Mouse (Mus musculus): Measurements from ENCODE around the gene Tmem59l. TPM values are rescaled to one million over a fixed set of nuclear protein-coding genes. Genes with fewer than 3 reads are reported as not detected.

Tmem59l gene
- polyA plus RNA-seq (2012), result not detected in 2 replicates

DNA sequence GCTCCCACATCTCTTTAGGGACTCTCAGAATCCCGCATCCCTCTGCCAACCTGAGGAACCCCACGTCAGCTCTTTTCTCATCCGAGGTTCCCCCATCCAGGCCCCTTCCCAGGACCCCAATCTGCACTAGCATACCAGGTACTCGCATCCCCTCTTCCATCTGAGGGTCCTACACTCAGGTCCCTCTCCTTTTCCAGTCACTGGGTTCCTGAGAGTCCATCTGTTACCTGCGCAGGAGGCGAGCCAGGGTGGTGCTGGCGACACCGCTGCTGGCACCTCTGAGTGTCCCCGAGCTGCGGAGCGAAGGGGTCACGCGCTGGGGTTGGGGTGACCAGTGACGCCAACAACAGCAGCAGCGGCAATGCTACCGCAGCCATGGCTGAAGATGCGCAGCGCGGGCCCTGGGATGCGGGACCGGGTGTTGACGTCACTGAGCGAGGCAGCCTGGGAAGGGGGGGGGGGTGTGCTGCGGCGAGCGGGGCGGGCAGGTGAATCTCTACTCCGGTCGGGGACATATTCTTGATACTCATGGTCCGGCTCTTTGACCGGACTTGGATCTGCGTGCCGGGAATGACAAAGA lies at the start of gene Tmem59l:
Gene Tmem59l (minus strand): TSS at position 418 of the 580 bp plus-strand sequence.
- no peak for TF ChIP-seq GATA1 (IDR thresholded peaks at IDR 0.05; ENCODE audit: low read length)

- TF ChIP-seq GATA1 (IDR thresholded peaks at IDR 0.05; ENCODE audit: low read length), result no peak
Measured at GRCm38 (mm10) chr8:70535701-70536100, 48.5 kb upstream of the Tmem59l start.

DNA sequence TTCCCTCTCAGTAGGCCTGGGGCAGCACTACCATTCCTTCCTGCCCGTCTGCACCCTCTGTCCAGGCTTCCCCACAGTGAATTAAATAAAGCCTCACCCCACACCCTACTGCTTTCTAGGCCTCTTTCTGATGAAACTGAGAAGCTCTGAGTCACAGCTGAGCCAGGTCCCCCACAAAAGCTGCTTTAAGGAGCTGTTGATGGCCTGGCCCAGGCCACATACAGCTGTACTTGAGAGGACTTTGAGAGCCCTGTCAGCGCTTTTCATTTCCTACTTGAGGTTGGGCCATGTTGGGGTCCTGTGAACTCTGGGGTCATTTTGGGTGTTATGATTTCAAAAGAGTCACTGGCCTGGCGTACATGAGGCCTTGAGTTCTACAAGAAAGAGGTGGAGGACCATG lies 48.1 kb upstream of the Tmem59l start:
- TF ChIP-seq GATA1 (IDR thresholded peaks at IDR 0.05; ENCODE audit: low read length), result no peak

- no peak for TF ChIP-seq GATA1 (IDR thresholded peaks at IDR 0.05; ENCODE audit: low read length)
Measured at GRCm38 (mm10) chr8:70534281-70534680, 47.1 kb upstream of the Tmem59l start.

- no peak for TF ChIP-seq GATA1 (IDR thresholded peaks at IDR 0.05; ENCODE audit: low read length)
Measured at GRCm38 (mm10) chr8:70530314-70530713, 43.2 kb upstream of the Tmem59l start.

- TF ChIP-seq GATA1 (IDR thresholded peaks at IDR 0.05; ENCODE audit: low read length), result no peak
Measured at GRCm38 (mm10) chr8:70529741-70530161, 42.6 kb upstream of the Tmem59l start.

- no peak for TF ChIP-seq GATA1 (IDR thresholded peaks at IDR 0.05; ENCODE audit: low read length)
Measured at GRCm38 (mm10) chr8:70529299-70529698, 42.1 kb upstream of the Tmem59l start.

DNA sequence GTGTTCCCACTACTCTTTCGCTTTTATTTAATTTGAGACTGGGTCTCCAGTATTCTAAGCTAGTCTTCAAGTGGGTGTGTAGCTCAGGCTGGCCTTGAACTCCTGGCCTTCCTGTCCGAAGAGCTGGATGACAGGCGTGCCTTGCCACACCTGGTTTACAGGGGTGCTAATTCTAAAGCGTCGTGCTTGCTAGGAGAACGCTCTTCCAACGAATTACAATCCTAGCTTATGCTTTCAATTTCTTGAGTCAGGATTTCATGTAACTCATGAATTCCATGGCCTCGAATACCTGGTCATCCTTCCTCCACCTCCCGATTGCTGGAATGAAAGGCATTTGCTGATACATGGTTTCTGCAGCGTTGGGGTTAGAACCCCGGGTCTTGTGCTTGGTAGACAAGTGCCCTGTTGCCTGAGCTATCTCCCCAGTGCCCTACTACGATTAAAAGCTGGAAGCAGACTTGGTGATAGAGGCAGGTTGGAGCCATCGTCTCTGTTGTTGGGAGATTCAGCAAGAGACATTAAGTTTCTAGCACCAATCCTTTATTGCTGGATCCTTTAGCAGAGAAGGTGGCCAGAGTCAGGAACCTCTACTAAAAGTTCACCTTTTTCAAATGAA lies 41.1 kb upstream of the Tmem59l start:
- no peak for TF ChIP-seq GATA1 (IDR thresholded peaks at IDR 0.05; ENCODE audit: low read length)

DNA sequence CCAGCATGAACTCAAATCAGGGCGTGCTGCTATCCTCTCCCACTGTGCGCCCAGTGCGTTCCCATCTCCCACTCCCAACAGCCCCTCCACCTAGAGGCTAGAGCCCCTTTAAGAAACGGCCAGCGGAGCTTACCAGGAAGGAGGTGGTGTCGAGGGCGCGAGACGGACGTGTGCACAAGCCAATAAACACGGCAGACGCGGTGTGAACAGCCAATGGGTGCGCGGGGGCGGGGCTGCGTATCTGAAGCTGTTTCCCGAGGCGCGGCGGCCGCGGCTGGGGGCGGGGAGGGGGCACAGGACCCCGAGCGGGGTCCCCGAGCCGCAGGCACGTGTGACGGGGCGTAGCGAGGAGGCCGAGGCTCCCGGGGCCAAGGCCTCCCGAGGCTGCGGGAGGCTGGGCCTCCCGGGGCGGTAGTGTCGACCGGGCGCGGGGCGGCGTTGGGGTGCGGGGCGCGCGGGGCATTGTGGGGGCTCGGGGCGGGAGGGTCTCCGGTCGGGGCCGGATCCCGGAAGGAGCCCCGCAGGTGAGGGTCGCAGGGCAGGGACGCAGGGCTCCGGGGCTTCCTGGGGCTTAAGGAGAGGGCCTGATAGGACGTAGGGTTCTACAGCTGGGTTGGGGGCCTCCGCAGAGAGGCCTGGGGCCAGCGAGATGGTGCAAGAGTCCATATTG lies 40.5 kb upstream of the Tmem59l start, which contains the start of the genes Fkbp8 and Kxd1:
Gene Fkbp8 (plus strand): TSS at position 213 of the 670 bp plus-strand sequence.
Gene Kxd1 (minus strand): TSS at position 445 of the 670 bp plus-strand sequence.
- TF ChIP-seq GATA1 (IDR thresholded peaks at IDR 0.05; ENCODE audit: low read length), result no peak

DNA sequence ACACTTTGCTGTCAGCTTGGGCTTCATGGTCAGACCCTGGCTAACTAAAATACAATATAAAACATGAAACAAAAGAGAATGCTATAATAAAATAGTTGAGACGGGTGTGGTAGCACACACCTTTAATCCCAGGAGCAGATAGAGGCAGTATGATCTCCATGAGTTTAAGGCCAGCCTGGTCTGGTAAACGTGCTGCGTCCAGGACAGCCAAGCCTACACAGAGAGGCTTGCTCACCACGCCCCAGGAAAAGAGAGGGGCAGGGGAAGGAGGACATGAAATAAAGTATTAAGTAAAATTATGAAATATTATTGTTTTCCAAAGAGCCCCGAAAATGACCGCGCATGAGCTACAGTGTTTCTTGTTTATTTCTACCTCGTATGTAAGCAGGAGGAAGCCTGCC lies 40.0 kb upstream of the Tmem59l start:
- no peak for TF ChIP-seq GATA1 (IDR thresholded peaks at IDR 0.05; ENCODE audit: low read length)

DNA sequence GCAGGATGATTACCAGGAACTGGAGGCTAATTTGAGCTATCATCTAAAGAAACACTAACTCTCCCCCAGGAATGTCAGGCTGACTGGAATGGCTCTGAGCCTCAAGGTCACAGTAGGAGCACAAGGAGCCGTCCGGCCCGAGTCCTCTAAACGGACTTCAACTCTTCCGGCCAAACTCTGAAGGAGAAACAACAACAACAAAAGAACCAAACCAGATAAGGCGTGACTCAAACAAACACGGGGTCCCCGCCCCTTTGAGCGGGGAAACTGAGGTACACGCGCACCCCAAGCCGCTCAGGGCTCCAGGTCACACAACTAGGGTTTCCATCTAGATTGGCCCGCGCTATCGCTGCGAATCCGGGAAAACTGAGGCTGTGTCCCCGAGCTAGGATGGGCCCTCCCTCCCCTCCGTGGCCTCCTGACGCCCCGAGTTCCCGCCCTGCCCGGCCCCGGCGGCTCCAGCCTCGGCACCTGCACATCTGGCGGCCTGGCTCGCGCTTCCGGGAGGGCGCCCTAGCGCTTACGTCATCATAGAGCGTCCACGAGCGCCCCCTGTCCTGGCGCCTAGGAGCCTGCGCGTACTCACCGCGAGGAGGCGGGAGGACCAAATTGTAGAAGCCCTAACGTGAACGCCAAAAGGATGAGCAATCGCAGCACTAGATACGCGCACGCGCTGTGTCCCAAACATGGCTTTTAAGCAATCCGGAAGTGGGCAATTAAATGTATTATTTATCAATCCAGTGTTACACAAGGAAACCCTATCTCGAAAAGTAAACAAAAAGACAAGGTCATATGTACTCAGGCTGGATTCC lies 35.6 kb upstream of the Tmem59l start:
- TF ChIP-seq GATA1 (IDR thresholded peaks at IDR 0.05; ENCODE audit: low read length), result no peak

- TF ChIP-seq GATA1 (IDR thresholded peaks at IDR 0.05; ENCODE audit: low read length), result no peak
Measured at GRCm38 (mm10) chr8:70519606-70520005, 32.4 kb upstream of the Tmem59l start.

DNA sequence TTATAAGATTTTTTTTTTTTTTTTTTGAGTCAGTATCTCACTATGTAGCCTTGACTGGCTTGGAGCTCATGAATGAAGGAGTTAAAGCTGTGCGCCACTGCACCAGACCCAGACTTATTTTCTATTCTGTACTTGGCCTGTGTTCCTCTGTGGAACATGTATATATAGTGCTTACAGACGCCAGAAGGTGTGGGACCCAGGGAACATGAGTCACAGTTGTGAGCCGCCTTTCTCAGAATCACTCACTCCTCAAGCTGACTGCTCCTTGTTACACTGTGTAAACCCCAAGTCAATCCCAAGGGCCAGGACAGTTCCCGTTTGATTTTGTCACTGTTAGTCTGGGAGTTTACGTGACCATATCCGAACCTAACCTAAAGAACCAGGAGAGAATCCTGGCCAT lies 31.9 kb upstream of the Tmem59l start:
- TF ChIP-seq GATA1 (IDR thresholded peaks at IDR 0.05; ENCODE audit: low read length), result no peak

GRCm38 (mm10) chr8:70517940-70518643 lies 30.9 kb upstream of the Tmem59l start:
- no peak for TF ChIP-seq GATA1 (IDR thresholded peaks at IDR 0.05; ENCODE audit: low read length)

- no peak for TF ChIP-seq GATA1 (IDR thresholded peaks at IDR 0.05; ENCODE audit: low read length)
Measured at GRCm38 (mm10) chr8:70513441-70513840, 26.3 kb upstream of the Tmem59l start.

Measured in G1E-ER4 (cell line).